In the genomic region with DNA sequence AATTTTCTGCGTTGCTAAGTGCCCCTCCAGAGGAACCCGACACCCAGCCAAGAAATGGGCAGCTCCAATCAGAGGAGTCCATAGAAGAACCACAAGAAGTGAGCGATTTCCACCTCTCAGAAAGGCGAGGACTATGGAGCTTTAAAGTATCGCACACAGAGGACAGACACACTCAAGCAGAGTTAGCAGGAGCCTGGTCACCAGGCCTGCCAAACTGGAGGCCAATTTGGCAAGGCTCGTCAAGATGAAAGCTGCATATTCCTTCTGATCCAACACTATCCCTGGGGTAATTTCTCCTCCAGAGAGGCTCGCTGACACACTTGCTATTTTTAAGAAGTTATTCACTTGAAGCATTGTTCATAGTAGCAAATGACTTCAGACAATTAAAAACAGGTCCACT, we compare ENCODE assay signal across 11 mouse cellular contexts.
A peak's percentile ranks its signal among the peaks of the same experiment; 100 is the strongest.
DNase-seq lines count a peak whose midpoint lies in the region; ATAC-seq and TF ChIP-seq lines count a peak whose summit lies in the region.
"Had no signal": no experiment of that assay in that cellular context is flagged by ENCODE, and none has a peak within 500 bp of the region (broad histone marks: within the 10 kb centered on the region; RNA-seq: fewer than 3 reads in every experiment).

No protein-coding gene starts in this region.

- no peak overlapping the region for H3K4me3 ChIP-seq in embryonic facial prominence, embryonic 14.5 days (ENCODE audit: low read depth, low read length)
- no peak overlapping the region for H3K4me3 ChIP-seq in embryonic facial prominence, embryonic 10.5 days
- H3K4me3 ChIP-seq in midbrain, postnatal 0 days (ENCODE audit: low read depth, low read length): no peak overlapping the region
- H3K4me3 ChIP-seq in midbrain, embryonic 16.5 days (ENCODE audit: low read depth, low read length): no peak overlapping the region
- 0 out of 2 replicates have a peak overlapping the region, but pooled peaks have one; percentile 4 for H3K4me3 ChIP-seq in gastrocnemius, adult 2 months
- no peak overlapping the region for H3K4me3 ChIP-seq in forebrain, embryonic 15.5 days
- H3K4me3 ChIP-seq: hindbrain, embryonic 15.5 days; midbrain, embryonic 15.5 days had no signal

- no peak for DNase-seq in embryonic facial prominence, embryonic 14.5 days (ENCODE audit: low spot score)
- no peak for DNase-seq in embryonic facial prominence, embryonic 10.5 days (ENCODE audit: low spot score)
- peak; percentile 45 for DNase-seq in midbrain, postnatal 0 days (ENCODE audit: low spot score)
- DNase-seq in gastrocnemius, adult 2 months: peak; percentile 79
- peak; percentile 74 for DNase-seq in skeletal muscle tissue, adult 2 months (ENCODE audit: low read depth, low spot score)
- DNase-seq in testis, postnatal 14 days (ENCODE audit: low spot score): no peak

- H3K9me3 ChIP-seq in embryonic facial prominence, embryonic 14.5 days (ENCODE audit: control insufficient read depth, low read length): no peaks in the 10 kb centered on the region
- no peaks in the 10 kb centered on the region for H3K9me3 ChIP-seq in embryonic facial prominence, embryonic 10.5 days
- no peaks in the 10 kb centered on the region for H3K9me3 ChIP-seq in midbrain, postnatal 0 days (ENCODE audit: low read length)
- H3K9me3 ChIP-seq in midbrain, embryonic 16.5 days (replicated peaks; ENCODE audit: control insufficient read depth, low read length, poor library complexity, severe bottlenecking): no peaks in the 10 kb centered on the region
- no peaks in the 10 kb centered on the region for H3K9me3 ChIP-seq in forebrain, embryonic 15.5 days
- H3K9me3 ChIP-seq: hindbrain, embryonic 15.5 days; midbrain, embryonic 15.5 days had no signal

- H3K9ac ChIP-seq in embryonic facial prominence, embryonic 14.5 days (ENCODE audit: low read depth, low read length): no peak overlapping the region
- no peak overlapping the region for H3K9ac ChIP-seq in midbrain, postnatal 0 days (replicated peaks; ENCODE audit: low read length, poor library complexity, severe bottlenecking)
- H3K9ac ChIP-seq in midbrain, embryonic 16.5 days (ENCODE audit: low read depth, low read length): no peak overlapping the region
- no peak overlapping the region for H3K9ac ChIP-seq in forebrain, embryonic 15.5 days (replicated peaks)
- H3K9ac ChIP-seq: hindbrain, embryonic 15.5 days; midbrain, embryonic 15.5 days had no signal

- no peaks in the 10 kb centered on the region for H3K36me3 ChIP-seq in embryonic facial prominence, embryonic 14.5 days (ENCODE audit: control insufficient read depth, insufficient read depth, low read length)
- H3K36me3 ChIP-seq in embryonic facial prominence, embryonic 10.5 days (replicated peaks): no peaks in the 10 kb centered on the region
- no peaks in the 10 kb centered on the region for H3K36me3 ChIP-seq in midbrain, postnatal 0 days (ENCODE audit: insufficient read depth, low read length)
- H3K36me3 ChIP-seq in midbrain, embryonic 16.5 days (ENCODE audit: control insufficient read depth, insufficient read depth, low read length): no peaks in the 10 kb centered on the region
- H3K36me3 ChIP-seq in forebrain, embryonic 15.5 days: no peaks in the 10 kb centered on the region
- H3K36me3 ChIP-seq: hindbrain, embryonic 15.5 days; midbrain, embryonic 15.5 days had no signal

- H3K27me3 ChIP-seq in embryonic facial prominence, embryonic 14.5 days (replicated peaks; ENCODE audit: control insufficient read depth, insufficient read depth, low read length): no peaks in the 10 kb centered on the region
- no peaks in the 10 kb centered on the region for H3K27me3 ChIP-seq in embryonic facial prominence, embryonic 10.5 days (replicated peaks; ENCODE audit: low read depth, poor library complexity, severe bottlenecking)
- no peaks in the 10 kb centered on the region for H3K27me3 ChIP-seq in midbrain, postnatal 0 days (ENCODE audit: insufficient read depth, low read length)
- H3K27me3 ChIP-seq in midbrain, embryonic 16.5 days (ENCODE audit: control insufficient read depth, insufficient read depth, low read depth, low read length): no peaks in the 10 kb centered on the region
- H3K27me3 ChIP-seq in forebrain, embryonic 15.5 days: no peaks in the 10 kb centered on the region
- H3K27me3 ChIP-seq: hindbrain, embryonic 15.5 days; midbrain, embryonic 15.5 days had no signal

- intact Hi-C loops in gastrocnemius, adult 2 months (cut with DNase I): no loop called here

- no peak for TF ChIP-seq CTCF in midbrain, postnatal 0 days (IDR thresholded peaks at IDR 0.05)
- TF ChIP-seq CTCF in gastrocnemius, adult 2 months (IDR thresholded peaks at IDR 0.05): no peak

- no peak overlapping the region for H3K27ac ChIP-seq in embryonic facial prominence, embryonic 14.5 days (replicated peaks; ENCODE audit: low read depth, low read length)
- H3K27ac ChIP-seq in embryonic facial prominence, embryonic 10.5 days (replicated peaks): no peak overlapping the region
- H3K27ac ChIP-seq in midbrain, postnatal 0 days (ENCODE audit: low read depth, low read length): no peak overlapping the region
- no peak overlapping the region for H3K27ac ChIP-seq in midbrain, embryonic 16.5 days (ENCODE audit: low read length)
- peak overlapping the region; percentile 46 for H3K27ac ChIP-seq in gastrocnemius, adult 2 months
- H3K27ac ChIP-seq in forebrain, embryonic 15.5 days (replicated peaks): no peak overlapping the region
- H3K27ac ChIP-seq: hindbrain, embryonic 15.5 days; kidney, postnatal 0 days; midbrain, embryonic 15.5 days had no signal

- H3K4me2 ChIP-seq in embryonic facial prominence, embryonic 14.5 days (ENCODE audit: low read depth, low read length): no peak overlapping the region
- H3K4me2 ChIP-seq in midbrain, postnatal 0 days (ENCODE audit: low read depth, low read length, poor library complexity, severe bottlenecking): no peak overlapping the region
- no peak overlapping the region for H3K4me2 ChIP-seq in midbrain, embryonic 16.5 days (ENCODE audit: low read length)
- no peak overlapping the region for H3K4me2 ChIP-seq in forebrain, embryonic 15.5 days (replicated peaks)
- H3K4me2 ChIP-seq: hindbrain, embryonic 15.5 days; midbrain, embryonic 15.5 days had no signal

- H3K4me1 ChIP-seq in embryonic facial prominence, embryonic 14.5 days (ENCODE audit: control insufficient read depth, insufficient read depth, low read length): no peaks in the 10 kb centered on the region; the same call in 1 of the 2 replicates
- H3K4me1 ChIP-seq in embryonic facial prominence, embryonic 10.5 days: peaks cover 8% of the 10 kb centered on the region; the same call in 1 of the 2 replicates
- no peaks in the 10 kb centered on the region for H3K4me1 ChIP-seq in midbrain, postnatal 0 days (ENCODE audit: insufficient read depth, low read length)
- H3K4me1 ChIP-seq in midbrain, embryonic 16.5 days (ENCODE audit: control insufficient read depth, insufficient read depth, low read length): peaks cover 5% of the 10 kb centered on the region
- 0 out of 2 replicates have a peak, but pooled peaks cover 3% of the 10 kb centered on the region for H3K4me1 ChIP-seq in forebrain, embryonic 15.5 days
- H3K4me1 ChIP-seq: hindbrain, embryonic 15.5 days had no signal

- 40% methylated on average over 7 of the region's 7 CpGs for WGBS in embryonic facial prominence, embryonic 14.5 days
- 75% methylated on average over 7 of the region's 7 CpGs for WGBS in embryonic facial prominence, embryonic 10.5 days
- WGBS in midbrain, postnatal 0 days: 62% methylated on average over 7 of the region's 7 CpGs
- WGBS in midbrain, embryonic 16.5 days: 58% methylated on average over 7 of the region's 7 CpGs
- WGBS in forebrain, embryonic 15.5 days: 72% methylated on average over 7 of the region's 7 CpGs

- peak; percentile 50; the same call in 1 of the 2 replicates for ATAC-seq in embryonic facial prominence, embryonic 14.5 days (ENCODE audit: low read depth)
- no peak for ATAC-seq in midbrain, postnatal 0 days (ENCODE audit: low FRiP score)
- ATAC-seq in midbrain, embryonic 16.5 days: no peak
- ATAC-seq in forebrain, embryonic 15.5 days (replicated peaks): no peak
- ATAC-seq: midbrain, embryonic 15.5 days had no signal

Comparison
In these comparisons a context has a peak if more than half of its experiments do, and no peak if none do; other contexts are left out.
1. DNase-seq: peak in midbrain, postnatal 0 days (single experiment), gastrocnemius, adult 2 months (single experiment) and skeletal muscle tissue, adult 2 months (single experiment); none in embryonic facial prominence, embryonic 14.5 days (single experiment), embryonic facial prominence, embryonic 10.5 days (single experiment) and testis, postnatal 14 days (single experiment).